Mouse (Mus musculus) heart, embryonic 14.5 days (tissue): ENCODE measurements around the gene Sema4a. TPM values are rescaled to one million over a fixed set of nuclear protein-coding genes. Genes with fewer than 3 reads are reported as not detected.

ENCODE experiments used
- ATAC-seq: fragments of 200-750 bp; cut with Nextera tagmentation; 2 replicates; pipeline ENCODE4 v1.8.0; 2017; ENCODE audit warnings: low read depth, moderate TSS enrichment; ENCODE audit not compliant: insufficient number of reproducible peaks, insufficient read depth, low FRiP score
- H3K27ac ChIP-seq, 2 experiments: fragments of 200-500 bp in 1 of 2; fragments of 300-500 bp in 1 of 2; sonication (generic) in 1 of 2; replicated peaks in 1 of 2; 2 replicates each; pipeline ENCODE4 v1.5.1; 2012 to 2014; ENCODE audit warnings: low read depth in 2 of 2, low read length in 2 of 2, control low read depth in 1 of 2, mild to moderate bottlenecking in 1 of 2, mixed read lengths in 1 of 2; ENCODE audit not compliant: control insufficient read depth in 1 of 2, insufficient read depth in 1 of 2
- H3K27me3 ChIP-seq: fragments of 300-500 bp; sonication (generic); 2 replicates; pipeline ENCODE4 v1.6.1; 2014; ENCODE audit warnings: mild to moderate bottlenecking, low read length, control low read depth; ENCODE audit not compliant: control insufficient read depth, insufficient read depth
- H3K36me3 ChIP-seq: fragments of 300-500 bp; sonication (generic); 2 replicates; pipeline ENCODE4 v1.6.1; 2014; ENCODE audit warnings: mild to moderate bottlenecking, control low read depth, low read length, mixed read lengths; ENCODE audit not compliant: control insufficient read depth, insufficient read depth
- H3K4me1 ChIP-seq, 2 experiments: fragments of 200-500 bp in 1 of 2; fragments of 300-500 bp in 1 of 2; sonication (generic) in 1 of 2; 2 replicates each; pipeline ENCODE4 v1.6.1; 2012 to 2014; ENCODE audit warnings: low read length in 2 of 2, control low read depth in 1 of 2, mixed read lengths in 1 of 2; ENCODE audit not compliant: control insufficient read depth in 2 of 2, insufficient read depth in 2 of 2
- H3K4me2 ChIP-seq: fragments of 300-500 bp; sonication (generic); 2 replicates; pipeline ENCODE4 v1.6.1; 2014; ENCODE audit warnings: mild to moderate bottlenecking, low read length
- H3K4me3 ChIP-seq, 2 experiments: fragments of 200-500 bp in 1 of 2; fragments of 300-500 bp in 1 of 2; sonication (generic) in 1 of 2; 2 replicates each; pipeline ENCODE4 v1.5.1; 2012 to 2014; ENCODE audit warnings: low read length in 2 of 2, mild to moderate bottlenecking in 2 of 2, control low read depth in 1 of 2, low read depth in 1 of 2, moderate library complexity in 1 of 2; ENCODE audit not compliant: control insufficient read depth in 1 of 2, insufficient read depth in 1 of 2
- H3K9ac ChIP-seq: fragments of 300-500 bp; sonication (generic); 2 replicates; pipeline ENCODE4 v1.6.1; 2014; ENCODE audit warnings: mild to moderate bottlenecking, low read length
- H3K9me3 ChIP-seq: fragments of 300-500 bp; sonication (generic); 2 replicates; pipeline ENCODE4 v1.6.1; 2016; ENCODE audit warnings: low read length, control low read depth; ENCODE audit not compliant: control insufficient read depth
- WGBS: fragments of 180-500 bp; shearing (Covaris S2); extraction: QIAGEN DNeasy Blood & Tissue Kit; methylation state at CpG from one replicate; pipeline ENCODE4 v1.1.7; 2014; 5-methylcytosine and 5-hydroxymethylcytosine counted together
- polyA plus RNA-seq: library from polyadenylated mRNA; unstranded; fragments of >200 nt; fragmentation: Nextera tagmentation; extraction: Ambion mirVana; gene quantifications from 2 replicates; pipeline ENCODE4 v1.2.1, GENCODE M21; 2014

Sema4a gene
- polyA plus RNA-seq, 1 experiment from 2014 or later: 1.4 TPM

DNA sequence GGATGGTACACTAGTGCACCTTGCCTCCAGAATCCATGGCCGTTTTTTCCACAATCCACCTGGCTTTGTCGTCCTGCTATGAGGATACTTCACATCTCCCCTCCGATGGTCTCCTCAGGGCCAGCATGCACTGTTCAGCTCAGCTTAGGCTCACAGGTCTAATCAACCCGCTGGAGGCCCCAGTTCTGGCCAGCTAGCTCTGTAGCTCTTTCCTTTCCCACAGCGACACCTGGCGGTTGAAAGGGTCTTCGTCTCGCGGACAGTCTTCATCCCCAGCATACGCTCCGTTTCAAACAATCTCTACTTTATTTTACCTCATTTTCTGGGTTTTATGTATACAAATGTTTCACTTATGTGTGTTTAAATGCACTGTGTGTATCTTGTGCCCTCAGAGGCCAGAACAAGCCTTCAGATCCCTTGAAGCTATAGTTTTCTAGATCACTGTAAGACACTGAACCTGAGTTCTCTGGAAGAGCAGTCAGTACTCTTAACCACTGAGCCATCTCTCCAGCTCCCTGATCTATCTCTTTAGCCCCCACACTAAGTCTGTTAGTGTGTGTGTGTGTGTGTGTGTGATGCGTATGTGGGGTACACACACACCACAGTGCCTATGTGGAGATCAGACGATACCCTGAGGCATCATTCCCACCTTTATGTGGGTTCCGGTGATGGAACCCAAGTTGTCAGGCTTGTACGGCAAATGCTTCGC, 6.3 kb upstream of the Sema4a start:
- no peak overlapping the region for H3K4me2 ChIP-seq
- WGBS: 26% methylated on average over 16 of the region's 16 CpGs
- no peak overlapping the region for H3K4me3 ChIP-seq
- H3K27ac ChIP-seq: no peak overlapping the region
- peak overlapping the region; percentile 47; the same call in 1 of the 2 replicates for H3K9ac ChIP-seq
- no peaks in the 10 kb centered on the region for H3K9me3 ChIP-seq
- H3K36me3 ChIP-seq: no peaks in the 10 kb centered on the region
- H3K27me3 ChIP-seq: no peaks in the 10 kb centered on the region
- 0 out of 4 replicates have a peak, but pooled peaks cover 0 to 2% of the 10 kb centered on the region in 2 experiments for H3K4me1 ChIP-seq
- peak; percentile 66; the same call in 1 of the 2 replicates for ATAC-seq

DNA sequence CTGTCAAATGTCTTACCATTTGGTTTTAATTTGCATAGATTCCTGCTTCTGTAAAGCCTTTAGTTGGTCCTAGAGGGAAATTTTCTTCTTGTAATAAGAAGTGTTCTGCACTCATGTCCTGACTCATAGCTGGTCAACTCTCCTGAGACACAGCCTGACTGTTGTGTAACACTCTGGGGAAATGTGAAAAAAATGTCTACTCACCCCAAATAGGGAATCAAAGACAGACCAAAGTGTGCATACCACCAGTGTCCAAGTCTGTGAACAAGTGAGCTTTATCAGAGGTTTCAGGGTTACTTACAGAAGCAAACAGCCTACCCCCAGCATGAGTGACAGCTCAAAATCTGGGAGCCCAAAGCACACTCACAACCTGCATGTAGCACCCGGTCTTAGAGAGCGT, 4.1 kb upstream of the Sema4a start:
- Histone ChIP-seq H3K9ac (no peak overlapping the region), H3K4me2 (no peak overlapping the region), H3K4me1 (peaks cover 2% of the 10 kb centered on the region in 2 experiments; a peak in 1 of 4 replicates), H3K27ac (no peak overlapping the region), H3K4me3 (no peak overlapping the region), H3K36me3 (no peaks in the 10 kb centered on the region), H3K27me3 (peaks cover 9% of the 10 kb centered on the region), H3K9me3 (no peaks in the 10 kb centered on the region)
- no peak for ATAC-seq
- 59% methylated on average over 2 of the region's 2 CpGs for WGBS

DNA sequence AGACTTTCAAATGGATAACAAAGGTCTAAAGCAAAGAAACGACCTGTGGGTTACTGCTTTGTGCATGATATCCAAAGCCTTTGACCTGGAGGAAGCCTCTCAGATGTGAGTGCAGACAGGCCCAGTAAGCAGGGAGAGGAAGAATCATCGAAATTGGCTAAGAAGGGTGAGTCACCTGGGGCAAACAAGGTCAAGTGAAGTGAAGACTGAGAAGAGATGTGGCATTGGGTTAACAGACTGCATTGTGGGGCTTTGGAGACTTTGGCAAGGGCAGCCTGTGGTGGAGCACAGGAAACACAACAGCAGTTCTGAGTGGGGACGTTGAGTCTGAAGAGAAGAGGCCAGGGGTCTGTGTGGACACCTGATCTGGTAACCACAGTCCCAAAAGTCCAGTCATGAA, 3.4 kb upstream of the Sema4a start:
- H3K4me3 ChIP-seq: no peak overlapping the region
- H3K27me3 ChIP-seq: peaks cover 14% of the 10 kb centered on the region
- 53% methylated on average over 3 of the region's 3 CpGs for WGBS
- no peak overlapping the region for H3K4me2 ChIP-seq
- H3K9ac ChIP-seq: no peak overlapping the region
- no peak overlapping the region for H3K27ac ChIP-seq
- H3K9me3 ChIP-seq: no peaks in the 10 kb centered on the region
- H3K4me1 ChIP-seq: peaks cover 2% of the 10 kb centered on the region in 2 experiments; a peak in 1 of 4 replicates
- ATAC-seq: no peak
- no peaks in the 10 kb centered on the region for H3K36me3 ChIP-seq

DNA sequence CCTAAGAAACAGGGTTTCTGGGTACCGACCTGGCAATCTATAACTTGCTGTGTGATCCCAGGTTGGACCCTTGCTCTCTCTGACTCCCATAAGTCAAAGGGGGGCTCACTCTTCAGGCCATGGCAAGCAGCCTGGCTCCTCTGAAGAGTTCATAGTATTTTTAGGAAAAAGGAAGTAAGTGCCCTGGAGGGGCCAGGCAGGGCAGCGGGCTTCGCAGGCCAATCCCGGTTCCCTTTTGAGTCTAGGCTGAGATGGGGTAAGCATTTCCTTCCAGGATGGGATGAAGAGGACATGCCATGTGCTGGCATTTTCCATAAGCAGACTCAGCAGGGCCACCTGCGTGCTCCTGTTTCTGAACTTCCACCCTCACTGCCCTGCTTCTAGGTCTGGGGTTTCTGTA, 953 bp downstream of the Sema4a start:
- Histone ChIP-seq H3K27ac (no peak overlapping the region), H3K4me2 (no peak overlapping the region), H3K4me1 (peaks cover 4% of the 10 kb centered on the region in 2 experiments; a peak in 2 of 4 replicates), H3K36me3 (no peaks in the 10 kb centered on the region), H3K9me3 (no peaks in the 10 kb centered on the region), H3K9ac (no peak overlapping the region), H3K4me3 (no peak overlapping the region), H3K27me3 (peaks cover 19% of the 10 kb centered on the region)
- ATAC-seq: no peak
- 80% methylated on average over 5 of the region's 5 CpGs for WGBS

DNA sequence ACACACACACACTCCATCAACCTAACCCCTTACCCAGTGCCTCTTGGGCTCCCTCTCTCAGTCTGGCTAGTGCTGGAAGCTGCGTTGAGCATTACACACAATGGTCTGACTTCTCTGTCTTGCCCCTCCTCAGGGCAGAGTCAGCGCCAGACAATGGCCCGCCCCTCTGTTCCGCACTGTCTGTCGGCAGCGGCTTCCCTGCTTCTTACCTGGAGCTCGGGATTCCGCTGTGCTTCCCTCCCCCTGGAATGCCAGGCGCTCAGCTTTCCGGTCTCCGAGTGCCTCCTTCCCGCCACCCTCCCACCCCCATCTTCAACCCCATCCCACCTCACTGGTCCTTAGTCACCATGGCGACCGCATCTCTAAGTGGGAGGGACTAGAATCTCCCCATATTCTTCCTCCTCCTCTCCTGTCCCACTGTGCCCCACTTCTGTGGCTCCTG, 2.2 kb downstream of the Sema4a start:
- Histone ChIP-seq H3K4me2 (peak overlapping the region; percentile 16; the same call in 1 of the 2 replicates), H3K9ac (no peak overlapping the region), H3K4me1 (peaks cover 4% of the 10 kb centered on the region in 2 experiments; a peak in 2 of 4 replicates), H3K36me3 (no peaks in the 10 kb centered on the region), H3K27me3 (peaks cover 23% of the 10 kb centered on the region), H3K4me3 (no peak overlapping the region), H3K27ac (no peak overlapping the region), H3K9me3 (no peaks in the 10 kb centered on the region)
- ATAC-seq: no peak
- 2% methylated on average over 14 of the region's 14 CpGs for WGBS

DNA sequence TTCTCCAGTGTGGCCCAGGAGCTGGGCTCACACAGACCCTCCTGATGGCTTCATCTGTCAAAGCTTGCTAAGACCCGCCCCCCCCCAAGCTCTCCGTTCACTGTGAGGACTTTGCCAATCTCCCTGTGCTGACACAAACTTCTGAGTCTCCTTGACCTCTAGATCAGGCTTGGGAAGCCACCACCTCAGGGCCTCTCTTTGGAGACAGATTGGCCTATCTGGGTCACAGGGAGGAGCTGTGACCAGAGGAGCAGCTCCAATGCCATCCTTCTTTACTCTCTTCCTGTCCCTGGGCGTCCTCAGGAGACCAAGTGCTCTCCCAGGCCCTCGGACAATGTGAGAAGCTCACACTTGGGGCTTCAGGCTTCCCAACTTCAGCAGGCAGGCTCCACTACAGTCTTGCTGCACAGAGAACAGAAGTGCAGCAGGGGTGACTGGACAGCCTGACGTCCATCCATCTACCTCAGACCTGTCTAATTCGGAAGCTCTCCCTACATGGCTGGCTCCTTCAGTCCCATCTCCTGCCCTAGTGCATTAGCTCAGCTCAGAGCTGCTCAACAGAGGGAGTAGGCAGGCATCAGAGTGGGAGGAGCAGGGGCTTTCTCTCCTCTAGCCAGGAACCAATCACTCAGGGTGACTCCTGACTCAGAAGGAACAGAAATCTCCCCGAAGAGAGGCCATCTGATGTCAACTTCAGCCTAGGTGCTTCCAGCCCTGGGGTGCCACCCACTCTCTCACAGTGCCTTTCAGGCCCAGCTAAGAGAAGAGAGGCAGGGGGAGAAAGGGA, 4.0 kb downstream of the Sema4a start:
- Histone ChIP-seq H3K27me3 (peaks cover 23% of the 10 kb centered on the region), H3K9ac (no peak overlapping the region), H3K27ac (no peak overlapping the region), H3K36me3 (no peaks in the 10 kb centered on the region), H3K4me1 (peaks cover 4% of the 10 kb centered on the region in 2 experiments; a peak in 2 of 4 replicates), H3K4me2 (no peak overlapping the region), H3K9me3 (no peaks in the 10 kb centered on the region), H3K4me3 (no peak overlapping the region)
- ATAC-seq: no peak
- WGBS: 64% methylated on average over 7 of the region's 7 CpGs

DNA sequence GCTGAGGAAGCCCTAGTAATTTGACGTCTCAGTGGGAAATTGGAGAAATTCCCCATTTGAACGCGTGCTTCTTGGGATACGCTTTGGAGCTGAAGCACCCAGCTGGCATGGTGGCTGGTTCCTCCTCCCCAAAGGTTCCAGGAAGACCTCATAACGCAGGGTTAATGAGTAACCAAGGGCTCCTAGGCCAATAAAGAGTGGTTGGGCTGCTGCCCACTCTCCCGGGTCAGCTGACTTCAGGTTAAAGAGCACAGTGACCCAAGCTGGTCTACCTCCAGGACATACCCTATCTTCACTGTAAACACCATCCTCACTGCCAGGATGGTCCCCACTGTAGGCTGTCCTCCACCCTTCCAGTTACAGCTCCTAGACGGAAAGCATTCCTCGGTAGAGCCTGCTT, 4.7 kb downstream of the Sema4a start:
- H3K27me3 ChIP-seq: peaks cover 23% of the 10 kb centered on the region
- H3K4me3 ChIP-seq: no peak overlapping the region
- WGBS: 87% methylated on average over 8 of the region's 8 CpGs
- H3K4me2 ChIP-seq: no peak overlapping the region
- H3K9me3 ChIP-seq: no peaks in the 10 kb centered on the region
- no peaks in the 10 kb centered on the region for H3K36me3 ChIP-seq
- H3K9ac ChIP-seq: no peak overlapping the region
- H3K27ac ChIP-seq: no peak overlapping the region
- peaks cover 2 to 4% of the 10 kb centered on the region in 2 experiments; a peak in 2 of 4 replicates for H3K4me1 ChIP-seq
- no peak for ATAC-seq
